Mouse (Mus musculus): ENCODE measurements around the gene Qrich2.
"Not testable (repeated sequence)": the region's sequence is repeated elsewhere in the genome, so short reads cannot be mapped to it uniquely, and the experiment has no call there.

The Qrich2 gene

DNA sequence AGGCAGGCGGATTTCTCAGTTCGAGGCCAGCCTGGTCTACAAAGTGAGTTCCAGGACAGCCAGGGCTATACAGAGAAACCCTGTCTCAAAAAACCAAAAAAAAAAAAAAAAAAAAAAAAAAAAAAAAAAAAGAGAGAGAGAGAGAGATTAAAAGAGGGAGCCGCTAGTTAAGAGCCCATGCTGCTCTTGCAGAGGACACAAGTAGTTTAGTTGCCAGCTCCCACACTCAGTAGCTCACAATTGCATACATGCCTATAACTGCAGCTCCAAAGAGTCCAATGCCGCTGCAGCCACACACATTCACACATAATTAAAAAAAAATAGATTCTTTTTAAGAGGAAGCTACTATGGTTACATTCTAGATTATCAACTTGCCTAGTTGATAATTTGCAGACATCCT is 55.6 kb downstream of the Qrich2 start:
- not testable (repeated sequence) for DNase-seq (ENCODE audit: low spot score)

DNA sequence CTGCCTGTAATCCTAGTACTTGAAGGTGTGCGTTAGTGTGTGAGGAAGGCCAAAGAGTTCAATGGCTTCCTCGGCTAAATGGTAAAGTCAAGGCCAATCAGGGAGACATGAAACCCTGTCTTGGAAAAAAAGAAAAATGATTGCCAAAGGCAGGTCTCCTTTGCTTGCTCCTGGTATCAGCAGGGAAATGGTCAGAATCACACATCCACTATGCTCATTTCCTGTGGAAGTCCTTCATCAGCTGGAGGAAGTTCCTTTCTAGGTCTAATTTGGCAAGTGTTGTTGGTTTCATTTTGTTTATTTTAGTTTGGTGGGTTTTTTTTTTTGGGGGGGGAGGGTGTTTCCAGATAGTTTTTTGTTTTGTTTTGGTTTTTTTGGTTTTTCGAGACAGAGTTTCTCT is 57.0 kb downstream of the Qrich2 start:
- DNase-seq (ENCODE audit: low spot score): no peak

DNA sequence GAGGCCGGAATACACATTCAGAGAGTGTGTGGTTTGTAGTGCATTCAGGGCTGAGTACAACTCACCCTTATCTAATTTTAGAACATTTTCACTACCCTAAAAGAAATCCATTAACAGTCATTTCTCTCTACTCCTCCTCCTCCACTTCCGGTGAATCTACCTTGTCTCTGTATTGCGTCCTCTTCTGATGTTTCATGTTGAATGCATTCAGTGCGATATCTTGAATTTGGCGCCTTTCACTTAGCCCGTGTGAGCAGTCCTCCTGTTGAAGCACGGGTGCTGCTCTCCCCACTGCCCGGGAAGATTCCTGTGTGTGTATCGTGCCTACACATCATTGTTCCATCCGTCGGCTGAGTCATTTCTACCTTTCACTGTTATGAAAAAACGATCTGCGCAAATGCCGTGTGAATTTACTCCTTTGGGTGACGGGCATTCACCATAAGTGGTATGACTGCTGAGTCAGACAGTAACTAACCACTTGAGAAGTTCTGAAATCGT is 59.8 kb downstream of the Qrich2 start:
- no peak for DNase-seq (ENCODE audit: low spot score)

DNA sequence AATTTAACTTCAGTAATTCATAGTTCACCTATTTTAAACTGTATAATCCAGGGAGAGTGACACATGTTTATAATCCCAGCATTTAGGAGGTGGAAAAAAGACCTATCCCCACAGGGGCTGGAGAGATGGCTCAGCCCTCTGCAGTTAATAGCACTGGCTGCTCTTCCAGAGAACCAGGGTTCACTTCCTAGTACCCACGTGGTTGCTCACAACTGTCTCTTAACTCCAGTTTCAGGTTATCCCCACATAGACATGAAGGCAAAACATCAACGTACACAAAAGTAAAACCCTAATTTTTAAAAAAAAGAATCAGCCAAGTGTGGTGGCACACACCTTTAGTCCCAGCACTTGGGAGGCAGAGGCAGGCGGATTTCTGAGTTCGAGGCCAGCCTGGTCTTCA is 60.4 kb downstream of the Qrich2 start:
- DNase-seq (ENCODE audit: low spot score): no peak

DNA sequence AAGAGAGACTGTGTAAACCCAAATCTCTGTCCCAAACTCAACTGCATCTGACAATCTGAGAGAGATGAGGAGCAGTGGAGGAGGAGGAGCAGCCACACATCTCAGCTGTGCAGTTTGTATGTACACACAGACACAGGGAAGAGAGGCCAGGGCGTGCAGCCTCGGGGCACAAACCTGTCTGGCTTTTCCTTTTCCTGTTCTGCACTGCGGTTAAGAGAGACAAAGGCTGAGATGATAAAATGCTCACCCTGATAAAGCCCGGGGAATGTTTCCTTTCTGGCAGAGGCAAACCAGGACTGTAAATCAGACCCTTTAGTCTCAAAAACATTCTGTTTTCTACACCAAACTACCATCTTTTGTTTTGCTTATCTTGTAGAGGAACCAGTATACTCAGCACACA is 65.5 kb downstream of the Qrich2 start:
- no peak for DNase-seq (ENCODE audit: low spot score)

DNA sequence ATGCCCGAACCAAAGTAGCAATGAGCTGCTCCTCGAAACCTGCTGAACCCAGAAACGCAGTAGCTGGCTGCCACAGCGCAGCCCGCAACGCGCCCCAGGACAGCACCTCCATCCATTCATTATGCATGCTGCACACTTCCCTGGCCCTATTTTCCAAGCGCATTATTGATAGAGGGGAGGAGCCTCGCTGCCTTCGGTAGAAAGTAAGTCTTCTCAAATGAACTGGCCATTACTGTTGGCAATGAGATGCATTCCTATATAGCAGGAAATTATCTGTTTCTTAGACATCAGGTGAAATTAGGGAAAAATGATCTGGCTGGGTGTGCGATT is 67.7 kb downstream of the Qrich2 start:
- DNase-seq (ENCODE audit: low spot score): no peak

DNA sequence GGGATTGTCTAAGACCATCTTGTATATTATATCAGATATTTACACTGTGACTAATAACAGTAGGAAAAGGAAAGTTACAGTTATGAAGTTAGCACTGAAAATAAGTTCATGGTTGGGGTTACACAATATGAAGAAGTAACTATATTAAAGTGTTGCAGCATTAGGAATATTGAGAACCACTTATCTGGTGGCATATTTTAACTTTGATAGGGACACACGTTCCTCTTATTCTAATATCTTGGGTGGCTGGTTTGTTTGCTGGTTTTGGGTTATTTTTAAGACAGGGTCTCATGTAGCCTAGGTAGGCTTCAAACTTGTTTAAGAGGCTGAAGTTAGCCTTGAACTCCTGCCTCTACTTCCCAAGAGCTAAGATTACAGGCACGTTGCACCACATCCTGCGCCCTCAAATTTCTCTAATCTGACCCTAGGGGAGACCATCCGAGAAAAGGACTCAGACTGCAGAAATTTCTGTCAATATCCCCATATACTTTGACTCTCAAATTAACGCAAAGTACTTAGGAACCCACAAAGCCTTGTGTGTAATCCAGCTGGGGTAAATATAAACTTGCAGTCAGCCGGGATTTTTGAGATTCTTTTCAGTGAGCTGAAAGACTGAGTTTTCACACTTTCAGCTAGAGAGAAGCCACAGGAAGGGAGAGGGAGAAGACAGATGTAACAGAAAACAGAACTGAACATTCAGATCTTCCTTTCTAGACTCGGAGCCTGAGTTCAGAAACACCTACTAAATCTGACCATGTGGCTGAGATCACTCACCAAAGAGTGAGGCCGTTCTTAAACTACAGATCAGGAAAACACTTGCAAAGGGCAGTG is 68.3 kb downstream of the Qrich2 start:
- no peak for DNase-seq (ENCODE audit: low spot score)

DNA sequence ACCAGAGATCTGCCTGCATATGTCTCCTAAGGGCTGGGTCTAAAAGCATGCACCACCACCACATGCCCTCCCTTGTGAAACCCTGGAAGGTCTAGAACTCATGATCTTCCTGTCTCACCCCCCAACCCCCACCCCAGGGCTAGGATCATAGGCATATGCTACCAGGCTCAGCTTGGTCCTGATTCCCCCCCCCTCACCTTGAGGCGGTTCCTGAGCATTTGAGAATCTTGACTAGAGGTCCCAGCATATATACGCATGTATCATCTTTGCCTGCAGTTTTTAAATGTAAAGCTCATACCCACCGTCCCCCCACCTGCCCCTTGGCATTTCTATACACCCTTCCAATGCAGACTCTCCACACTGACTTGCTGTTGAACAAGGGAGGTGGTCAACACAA is 69.1 kb downstream of the Qrich2 start:
- no peak for DNase-seq (ENCODE audit: low spot score)

DNA sequence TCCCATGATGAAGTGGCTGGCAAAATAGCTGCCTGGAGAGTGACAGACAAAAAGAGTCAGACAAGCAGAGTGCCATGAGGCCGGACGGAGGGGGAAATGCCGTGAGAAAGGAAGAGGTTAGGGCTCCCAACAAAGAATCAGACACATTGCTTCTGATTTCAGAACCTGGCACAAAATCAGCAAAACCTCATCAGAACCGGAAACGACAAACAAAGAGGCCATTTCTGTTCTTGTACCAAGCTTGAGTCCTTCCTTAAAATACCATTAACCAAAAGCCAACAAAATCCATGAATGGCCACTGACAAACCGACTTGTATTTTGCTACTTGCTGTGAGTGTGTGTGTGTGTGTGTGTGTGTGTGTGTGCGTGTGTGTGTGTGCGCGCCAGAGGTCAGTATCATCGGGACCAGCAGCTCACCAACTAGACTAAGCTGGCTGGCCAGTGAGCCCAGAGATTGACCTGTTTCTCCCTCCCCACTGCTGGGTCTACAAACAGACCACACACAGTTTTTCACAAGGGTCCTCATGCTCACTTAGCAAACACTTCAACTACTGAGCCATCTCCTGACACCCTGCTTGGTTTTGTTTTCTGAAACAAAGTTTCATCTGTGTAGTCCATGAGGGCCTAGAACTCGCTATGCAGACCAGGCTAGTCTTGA is 69.6 kb downstream of the Qrich2 start:
- DNase-seq (ENCODE audit: low spot score): no peak

DNA sequence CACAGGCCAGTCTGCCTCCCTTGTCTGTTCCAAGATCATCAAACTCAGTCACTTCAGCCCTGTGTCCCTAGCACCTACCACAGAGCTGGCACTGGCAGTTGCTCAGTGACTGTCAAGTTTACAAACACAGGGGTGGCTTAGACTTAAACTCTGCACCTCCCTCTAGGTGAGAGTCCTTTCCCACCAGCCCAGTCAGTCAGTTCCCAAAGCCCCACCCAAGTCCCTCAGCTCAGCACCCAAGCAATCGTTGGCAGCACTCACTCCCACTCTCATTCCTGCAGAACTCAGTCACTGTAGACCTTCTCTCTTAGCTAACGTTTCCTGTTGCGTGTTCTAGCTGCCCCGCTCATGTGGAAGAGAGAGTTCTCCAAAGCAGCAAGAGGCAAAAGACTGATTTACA is 71.3 kb downstream of the Qrich2 start:
- DNase-seq (ENCODE audit: low spot score): no peak

Measured in lung, postnatal 25 days (tissue).